Mouse (Mus musculus) c-Kit-negative CD71-positive TER-119-positive erythroid progenitor cells, embryonic 14.5 days (primary cell): ENCODE measurements around the gene Hdgfl2.

Experiments used
- DNase-seq: peaks from one replicate; pipeline ENCODE4 v3.0.0-alpha.2; 2013; ENCODE audit warnings: low read depth, low spot score

Gene Hdgfl2

DNA sequence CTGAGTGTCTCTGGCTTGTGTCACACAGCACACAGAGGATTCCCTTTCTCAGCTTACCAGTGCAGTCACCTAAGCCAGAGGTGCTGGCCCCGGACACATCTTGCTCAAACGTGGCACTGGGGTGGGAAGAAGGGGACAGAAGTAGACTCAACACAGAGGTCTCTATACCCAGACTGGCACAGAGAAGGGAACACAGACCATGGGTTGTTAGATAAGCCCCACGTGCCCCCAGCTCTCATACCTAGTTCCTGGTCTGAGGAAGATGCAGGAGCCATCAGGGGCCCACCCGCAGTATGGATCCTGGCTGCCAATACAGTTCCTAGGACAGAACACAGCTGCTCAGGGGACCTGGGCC is 45.8 kb downstream of the Hdgfl2 start:
- no peak for DNase-seq

DNA sequence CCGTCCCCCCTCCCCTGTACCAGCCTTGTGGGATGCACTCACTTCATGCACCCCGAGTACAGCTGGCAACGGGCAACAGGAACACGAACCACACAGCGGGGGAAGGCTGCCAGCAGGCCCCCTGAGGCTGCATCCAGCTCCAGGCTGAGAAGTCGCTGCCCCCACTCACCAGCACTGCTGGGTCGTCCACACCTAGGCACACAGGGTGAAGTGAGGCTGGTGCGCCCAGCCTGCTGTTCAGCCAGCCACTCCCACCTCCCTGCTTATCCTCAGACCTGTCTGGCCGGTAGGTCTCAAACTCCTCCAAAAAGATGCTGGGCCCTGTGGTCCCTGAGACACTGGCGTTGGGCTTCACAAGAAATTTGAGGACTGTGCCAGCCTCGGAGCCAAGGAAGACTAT is 46.7 kb downstream of the Hdgfl2 start:
- DNase-seq: no peak

DNA sequence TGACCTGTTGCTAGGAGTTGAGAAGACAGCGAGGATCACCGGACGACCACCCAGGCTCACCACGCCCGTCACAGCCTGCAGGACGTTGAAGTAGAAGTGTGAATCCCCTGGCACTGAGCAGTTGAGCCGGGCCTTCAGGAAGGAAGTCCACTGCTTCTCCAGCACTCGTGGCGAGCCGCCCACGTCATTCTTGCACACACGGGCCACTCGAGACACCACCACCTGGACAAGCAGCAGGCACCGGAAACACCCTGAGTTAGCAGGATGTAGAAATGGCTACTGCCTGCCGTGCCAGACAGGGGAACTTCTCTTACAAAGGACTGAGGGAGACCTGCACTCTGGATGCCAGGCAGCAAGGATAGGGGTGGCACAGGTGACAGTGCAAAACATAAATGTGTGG is 48.8 kb downstream of the Hdgfl2 start:
- no peak for DNase-seq

DNA sequence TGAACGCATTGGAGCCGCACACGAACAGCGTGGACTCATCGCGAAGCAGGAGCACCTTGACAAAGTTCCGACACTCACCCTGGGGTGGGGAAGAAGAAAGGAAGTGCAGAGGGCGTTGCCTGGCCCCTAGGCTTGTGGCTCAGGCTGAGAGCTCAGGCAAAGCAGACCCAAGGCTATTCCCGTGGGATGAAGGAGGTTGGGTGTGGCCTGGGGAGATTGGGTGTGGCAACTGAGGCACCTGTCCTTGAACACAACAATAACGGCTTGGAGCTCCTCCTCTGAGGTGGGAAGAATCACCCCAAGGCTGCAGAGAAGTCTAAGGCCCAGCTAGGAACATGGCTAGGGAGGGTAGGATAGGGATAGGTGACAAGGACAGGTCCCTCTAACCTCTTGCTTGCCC is 51.7 kb downstream of the Hdgfl2 start:
- DNase-seq: no peak

DNA sequence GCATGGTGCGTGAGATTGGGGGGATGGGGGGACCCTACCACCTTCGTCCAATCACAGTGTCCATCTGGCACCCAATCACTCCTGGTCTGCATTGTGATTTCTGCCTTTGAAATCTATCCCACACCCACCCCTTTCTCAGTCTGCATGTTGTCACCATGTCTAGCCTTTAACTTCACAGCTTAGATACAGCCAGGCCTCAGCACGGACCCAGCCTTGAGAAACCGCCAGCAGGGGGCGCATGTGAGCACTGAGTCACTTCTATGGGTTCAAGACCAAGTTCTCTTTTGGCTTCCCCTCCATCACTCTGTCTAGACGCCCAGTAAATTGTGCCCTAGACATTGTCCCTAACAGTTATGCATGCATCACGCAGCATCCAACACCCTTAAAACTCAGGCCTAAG is 52.4 kb downstream of the Hdgfl2 start:
- DNase-seq: peak; percentile 54

DNA sequence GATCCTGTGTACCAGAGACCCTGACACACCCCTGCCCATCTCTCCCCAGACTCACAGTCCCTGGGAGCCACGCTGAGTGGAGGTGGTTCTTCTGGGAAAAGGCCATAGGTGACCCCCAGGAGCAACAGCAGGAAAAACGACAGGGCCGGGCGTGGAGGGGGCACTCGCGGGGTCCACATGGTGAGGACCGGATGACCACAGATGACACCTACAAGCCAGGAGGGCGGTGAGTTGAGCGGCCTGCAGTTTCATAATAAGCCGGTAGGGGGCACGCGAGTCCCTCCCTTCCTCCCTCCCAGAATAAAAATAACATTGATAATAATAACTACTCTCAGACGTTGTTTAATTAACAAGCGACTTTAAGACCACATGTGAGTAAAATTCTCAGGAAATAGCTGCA is 53.2 kb downstream of the Hdgfl2 start:
- DNase-seq: peak; percentile 54

DNA sequence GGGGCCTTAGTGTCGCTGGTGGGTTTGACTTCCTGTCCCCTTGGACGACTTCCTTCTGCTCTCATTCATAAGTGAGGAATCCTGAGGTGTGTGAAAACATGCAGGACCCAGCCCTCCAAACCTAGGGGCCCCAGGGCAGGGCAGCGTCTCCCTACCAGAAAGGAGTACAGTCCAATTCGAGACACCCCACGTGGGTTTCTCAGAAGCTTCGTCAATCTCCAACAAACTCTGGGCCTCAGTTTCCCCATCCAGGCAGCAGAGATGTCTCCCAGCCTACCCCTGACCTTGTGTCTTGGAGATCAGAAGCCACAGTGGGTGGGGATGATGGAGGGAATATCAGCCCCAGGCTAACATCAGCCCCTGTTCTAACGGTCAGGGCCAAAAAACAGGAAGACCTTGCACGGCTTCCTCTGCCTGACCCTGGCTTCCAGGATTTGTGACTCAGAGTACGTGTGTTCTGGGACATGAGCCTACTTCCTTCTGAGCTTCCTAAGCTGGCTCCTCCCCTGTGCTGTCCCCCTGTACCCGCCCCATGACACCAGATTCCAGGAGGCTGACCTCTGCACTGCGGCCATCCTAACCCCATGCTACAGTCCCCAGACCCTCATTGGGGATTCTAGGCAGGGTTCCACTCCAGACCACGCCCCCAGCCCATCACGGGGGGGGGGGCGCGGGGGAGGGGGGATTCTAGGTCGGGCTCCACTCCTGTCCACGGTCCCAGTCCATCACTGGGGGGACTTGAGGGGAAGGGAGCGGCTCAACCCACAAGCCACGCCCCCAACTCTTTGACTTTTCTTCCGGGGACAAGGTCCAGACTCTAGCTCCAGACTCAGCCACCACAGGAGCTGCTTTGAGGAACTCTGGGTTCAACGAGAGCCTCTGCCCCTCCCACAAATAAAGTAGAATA is 54.3 kb downstream of the Hdgfl2 start:
- no peak for DNase-seq

DNA sequence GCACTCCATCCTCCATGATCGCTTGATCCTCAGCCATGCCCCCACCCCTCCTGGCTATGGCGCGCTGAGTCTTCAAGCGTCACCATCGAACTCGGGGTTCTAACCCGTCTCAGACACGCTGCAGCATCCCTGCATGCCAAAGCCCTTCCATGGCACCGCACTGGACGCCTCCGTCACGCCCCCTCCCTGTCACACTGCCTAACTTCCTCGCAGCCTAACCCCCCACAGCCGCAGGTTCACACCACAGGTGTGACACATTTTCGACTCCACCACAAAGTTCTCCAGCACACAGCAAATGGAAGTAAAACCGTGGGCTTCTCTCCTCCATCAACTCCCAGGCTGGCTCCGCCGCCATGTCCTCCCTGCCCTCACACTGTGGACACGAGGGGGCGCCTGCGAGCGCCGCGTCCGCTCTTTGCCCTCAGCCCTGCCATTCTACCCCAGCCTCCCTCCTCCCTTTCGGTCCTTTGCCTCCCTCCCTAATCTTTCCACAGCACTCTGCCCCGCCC is 55.1 kb downstream of the Hdgfl2 start:
- DNase-seq: peak; percentile 37

DNA sequence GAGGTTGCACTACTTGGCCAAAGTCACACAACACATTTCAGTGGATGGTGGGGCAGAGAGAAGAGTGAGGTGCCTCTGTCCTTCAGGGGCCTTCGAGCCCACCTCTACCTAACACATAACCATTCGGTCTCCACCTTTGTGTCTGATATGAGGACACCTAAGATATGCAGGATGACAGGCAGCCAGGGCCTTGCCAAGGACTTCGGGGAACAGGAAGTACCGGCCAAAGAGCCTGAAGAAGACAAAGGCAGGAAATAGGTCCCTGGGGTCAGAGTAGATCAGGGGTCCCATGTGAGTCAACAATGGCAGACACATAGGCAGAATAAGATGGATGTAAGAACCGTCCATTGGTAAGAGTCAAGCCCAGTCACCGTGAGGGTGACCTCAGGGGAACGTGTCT is 57.1 kb downstream of the Hdgfl2 start:
- DNase-seq: no peak

DNA sequence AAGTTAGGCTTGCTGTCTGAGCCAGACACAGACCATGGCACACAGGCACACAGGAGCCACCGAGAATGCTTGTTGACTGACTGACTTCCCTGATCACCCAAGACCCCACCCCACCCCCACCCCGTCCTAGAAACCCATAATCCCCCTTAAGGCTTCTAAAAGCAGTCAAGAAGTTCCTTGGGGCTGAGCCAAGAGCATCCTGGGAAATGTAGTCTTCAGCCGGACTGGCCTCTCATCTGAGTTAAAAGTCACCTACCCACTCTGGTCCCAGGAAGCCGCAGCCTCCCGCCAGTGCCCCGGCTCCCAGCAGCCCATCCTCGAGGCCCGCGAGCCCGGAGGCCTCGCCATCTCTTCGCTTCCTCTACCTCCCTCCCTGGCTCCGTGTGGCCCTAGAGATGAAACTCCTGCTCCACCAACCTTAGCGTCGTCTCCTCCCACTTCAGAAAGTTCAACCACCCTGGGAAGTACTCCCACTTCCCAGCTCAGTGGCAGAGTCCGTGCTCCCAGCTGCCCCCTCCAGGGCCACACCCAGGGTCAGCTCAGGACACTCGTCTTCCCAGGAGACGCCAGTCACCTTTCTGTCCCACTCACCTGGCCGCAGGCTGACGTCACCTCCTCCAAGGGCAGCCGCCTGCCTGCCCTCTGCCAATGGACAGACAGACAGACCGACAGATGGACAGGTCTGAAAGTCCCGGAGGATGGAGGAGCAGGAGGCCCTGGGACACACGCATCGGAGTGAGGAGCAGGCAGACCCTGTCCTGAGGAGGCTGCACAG is 58.6 kb downstream of the Hdgfl2 start:
- DNase-seq: no peak

DNA sequence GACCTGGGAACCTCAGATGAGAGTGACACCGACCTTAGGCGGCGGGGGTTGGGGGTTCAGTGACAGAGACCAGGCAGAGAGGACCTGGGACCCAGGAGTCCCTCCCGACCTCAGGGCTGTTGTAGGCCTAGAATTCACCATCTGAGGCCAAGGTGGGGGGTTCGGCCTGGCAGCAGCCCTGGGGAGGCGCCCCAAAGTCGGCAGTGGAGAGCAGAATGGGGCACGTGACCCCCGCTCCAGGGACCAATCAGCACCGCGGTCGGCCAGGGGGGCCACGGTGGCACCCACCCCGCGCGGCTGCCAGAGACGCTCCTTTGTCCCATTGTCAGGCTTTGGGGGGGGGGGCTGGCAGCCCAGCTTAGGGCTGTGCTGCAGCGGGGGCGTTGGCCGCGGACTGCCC is 59.9 kb downstream of the Hdgfl2 start:
- DNase-seq: no peak

DNA sequence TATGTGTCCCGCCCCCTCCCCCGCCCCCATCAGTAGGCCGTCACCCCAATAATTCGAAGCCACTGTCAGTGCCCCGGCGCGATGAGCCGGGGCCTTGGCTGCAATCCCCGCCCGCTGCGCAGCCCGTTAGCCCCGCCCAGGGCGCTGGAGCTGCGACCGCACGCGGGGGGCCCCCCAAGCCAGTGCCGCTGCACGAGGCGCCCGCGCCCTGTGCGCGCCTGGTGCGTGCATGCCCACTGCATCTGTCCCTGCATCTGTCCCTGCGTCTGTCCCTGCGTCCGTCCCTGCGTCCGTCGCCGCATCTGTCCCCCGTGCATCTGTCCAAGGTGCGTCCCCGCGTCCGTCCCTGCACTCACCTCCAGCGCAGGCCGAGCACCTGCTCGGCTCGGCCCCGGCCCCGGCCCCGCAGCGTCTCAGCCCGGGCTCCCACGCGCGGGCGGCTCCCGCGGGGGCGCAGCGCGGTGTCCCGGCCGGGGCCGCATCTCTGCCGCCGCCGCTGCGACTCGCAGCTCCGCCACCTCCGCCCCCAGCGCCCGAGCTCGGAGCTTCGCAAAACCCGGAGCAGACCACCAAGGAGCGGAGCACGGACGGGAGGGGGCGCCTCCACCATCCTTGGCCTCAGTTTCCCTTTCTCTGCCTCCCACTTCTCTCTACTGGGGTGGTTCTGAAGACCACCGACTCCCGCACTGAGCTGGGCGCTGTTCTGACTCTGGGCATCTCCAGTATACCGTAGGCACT is 60.6 kb downstream of the Hdgfl2 start, which contains the start of gene Sema6b:
Gene Sema6b (minus strand): TSS at position 486 of the 738 bp plus-strand sequence.
- DNase-seq: no peak

DNA sequence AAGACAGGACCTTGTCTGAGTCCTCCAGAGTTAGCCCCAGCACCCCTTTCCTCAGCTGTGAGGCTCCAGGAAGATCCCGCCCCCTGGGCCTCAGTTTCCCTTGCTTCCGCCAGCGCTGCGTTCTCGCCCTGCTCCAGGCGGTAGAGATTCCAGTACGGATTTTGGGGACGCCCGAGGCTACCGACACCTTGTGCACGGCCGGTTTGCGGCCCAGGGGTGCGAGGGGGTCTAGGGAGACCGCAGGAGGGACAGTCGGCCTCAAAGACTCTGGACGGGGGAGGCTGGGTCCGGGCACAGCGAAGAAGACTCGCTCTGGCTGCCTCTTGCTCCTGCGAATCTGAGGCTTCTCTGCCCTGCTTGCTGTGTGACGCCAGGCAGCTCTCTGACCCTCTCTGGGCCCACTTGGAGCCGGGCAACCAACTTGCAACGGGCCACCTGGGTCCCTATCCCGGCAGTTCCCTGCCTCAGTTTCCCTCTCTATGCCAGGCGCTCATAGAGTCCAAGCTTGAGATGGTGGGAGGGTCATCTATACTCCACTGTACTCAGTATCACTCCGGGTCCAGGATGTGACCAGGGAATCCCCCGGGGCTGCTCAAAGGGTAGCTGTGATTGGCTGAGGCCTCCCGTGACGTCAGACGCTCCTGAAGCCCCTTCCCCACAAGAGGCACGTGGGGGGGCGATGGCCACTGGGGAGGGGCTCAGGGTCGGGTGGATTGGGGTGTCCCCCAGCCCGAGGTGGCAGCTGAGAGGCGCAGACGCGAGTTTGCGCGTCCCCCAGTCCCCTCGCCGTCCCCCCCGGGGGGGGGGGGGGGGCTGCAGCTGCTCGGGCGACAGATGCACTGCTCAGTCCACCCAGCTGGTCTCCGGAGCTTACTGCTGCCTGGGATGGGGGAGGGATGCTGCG is 62.5 kb downstream of the Hdgfl2 start:
- DNase-seq: no peak

DNA sequence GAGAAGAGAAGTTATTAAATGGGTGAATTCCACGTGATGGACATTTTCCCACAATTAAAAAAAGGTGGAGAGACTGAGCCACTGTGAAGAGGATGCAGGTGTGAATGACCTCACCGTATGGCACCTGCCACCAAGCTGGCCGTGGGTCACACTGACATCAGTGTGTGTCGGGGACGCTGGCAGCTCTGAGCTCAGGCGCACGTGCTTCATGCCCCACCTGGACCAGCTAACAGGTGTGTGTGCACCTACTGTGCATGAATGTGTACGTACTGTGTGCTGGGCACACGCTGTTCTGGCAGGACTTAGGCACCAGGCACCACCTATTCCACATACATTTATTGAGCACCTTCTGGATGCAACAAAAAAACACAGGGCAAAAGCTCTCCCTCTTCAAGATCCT is 65.1 kb downstream of the Hdgfl2 start:
- DNase-seq: no peak

DNA sequence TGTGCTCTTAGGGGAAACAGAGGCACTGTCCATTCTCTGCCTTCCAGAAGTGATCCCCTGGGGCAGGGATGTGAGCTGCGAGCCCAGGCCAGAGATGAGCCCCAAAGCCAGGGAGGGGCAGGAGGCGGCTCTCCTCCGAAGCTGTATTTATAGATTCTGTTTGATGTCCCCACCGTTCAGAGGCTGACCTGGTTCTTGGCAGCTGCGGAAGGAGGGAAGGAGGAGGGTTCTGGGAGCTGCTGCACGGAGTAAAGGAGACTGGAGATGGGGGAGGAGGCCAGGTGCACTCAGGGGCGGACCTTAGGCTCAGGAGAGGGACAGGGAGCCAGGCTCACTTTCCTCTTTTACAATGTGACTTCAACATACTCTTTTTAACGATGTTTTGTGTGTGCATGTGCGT is 66.7 kb downstream of the Hdgfl2 start:
- DNase-seq: no peak

DNA sequence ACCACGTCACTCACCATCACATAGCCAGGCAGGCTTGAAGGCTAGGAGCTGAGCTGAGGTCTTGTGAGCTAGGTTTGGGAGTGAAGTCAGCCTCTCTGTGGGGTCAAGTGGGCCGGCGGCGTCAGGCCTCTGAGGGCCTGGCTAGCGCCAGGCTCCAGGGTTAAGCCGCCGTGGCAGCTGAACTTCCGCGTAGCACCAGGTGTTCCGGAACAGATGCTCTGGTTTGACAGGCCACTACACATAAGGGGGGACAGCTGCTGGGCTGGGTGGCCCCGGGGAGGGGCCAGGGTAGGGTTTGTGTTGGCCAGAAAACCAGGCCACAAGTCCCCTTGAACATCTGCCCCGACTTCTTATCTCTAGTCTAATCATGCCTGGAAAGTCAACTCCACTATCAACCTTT is 68.0 kb downstream of the Hdgfl2 start:
- no peak for DNase-seq

DNA sequence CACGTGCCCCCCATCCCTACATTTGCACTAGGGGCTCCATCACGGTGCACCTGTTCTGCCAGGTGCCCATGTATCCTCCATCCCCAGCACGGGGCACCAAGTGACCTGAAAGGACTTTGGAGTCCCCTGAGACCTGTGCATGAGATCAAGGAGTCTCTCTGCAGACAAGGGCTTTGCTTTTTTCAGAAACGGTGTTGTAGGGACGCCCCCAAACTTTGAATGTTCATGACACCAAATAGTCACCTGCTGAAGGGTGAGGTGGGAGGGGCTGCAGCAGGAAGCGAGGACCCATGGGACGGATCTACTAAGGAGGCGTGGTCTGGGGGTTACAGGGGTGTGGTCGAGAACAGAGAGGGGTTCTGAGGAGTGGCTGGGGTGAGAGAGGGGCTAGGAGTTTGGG is 68.8 kb downstream of the Hdgfl2 start:
- DNase-seq: no peak

DNA sequence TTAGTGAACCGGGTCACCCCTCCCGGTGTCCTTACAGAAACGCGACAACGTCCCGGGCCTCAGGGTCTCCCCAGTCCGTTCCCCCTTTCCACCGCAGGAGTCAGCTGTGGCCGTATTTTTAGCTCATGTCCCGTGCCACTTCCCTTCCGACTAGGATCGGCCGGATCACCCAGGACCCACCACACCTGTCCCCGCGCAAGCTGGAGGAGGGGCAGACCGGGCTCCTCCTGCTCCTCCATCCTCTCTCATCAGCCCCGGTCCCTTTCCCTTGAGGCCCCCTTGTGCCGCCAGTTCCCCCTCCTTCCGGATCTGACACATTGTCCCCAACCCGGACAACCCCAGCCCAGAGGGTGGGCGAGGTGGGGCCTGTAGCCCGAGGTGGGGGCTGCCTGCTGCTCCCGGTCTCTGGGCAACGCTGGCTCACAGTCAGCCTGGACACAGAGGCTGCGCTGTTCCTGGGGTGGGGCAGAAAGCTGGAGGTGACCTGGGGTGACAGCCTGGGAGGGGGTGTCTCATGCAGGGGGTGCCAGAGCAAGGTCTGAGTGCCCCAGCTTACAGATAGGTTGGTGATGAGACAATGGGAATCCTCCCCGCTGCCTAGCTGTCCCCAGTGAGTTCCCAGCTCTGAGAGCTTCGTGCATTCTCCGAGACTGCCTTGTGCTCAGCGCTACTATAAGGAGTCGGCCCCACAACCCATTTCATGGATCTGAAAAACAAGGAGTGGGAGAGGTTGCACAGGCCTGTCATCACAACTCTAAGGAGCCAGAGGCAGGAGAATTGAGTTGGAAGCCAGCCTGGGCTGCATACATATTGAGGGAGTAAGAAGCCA is 69.6 kb downstream of the Hdgfl2 start:
- no peak for DNase-seq

DNA sequence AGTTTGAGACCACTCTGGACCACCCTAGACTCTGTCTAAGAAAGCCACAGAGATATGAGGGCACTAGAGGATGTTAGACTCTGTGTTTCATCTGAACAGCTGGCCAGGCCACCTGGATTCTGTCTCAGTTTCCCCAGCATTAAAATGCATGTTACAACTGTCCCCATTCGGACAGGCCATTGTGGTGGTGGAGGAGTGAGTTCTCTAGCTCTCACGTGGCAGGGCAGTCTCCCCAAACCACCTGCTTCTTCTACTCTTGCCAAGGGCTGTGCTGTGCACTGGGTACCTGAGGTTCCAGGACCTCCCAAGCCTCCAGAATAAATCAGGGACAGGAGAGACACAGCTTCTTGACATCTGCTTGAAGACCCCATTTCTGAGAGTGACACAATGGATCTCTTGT is 70.5 kb downstream of the Hdgfl2 start:
- no peak for DNase-seq
